Mouse (Mus musculus) testis, adult 2 months (tissue): ENCODE results near the gene Fyn.

Experiments
- CTCF ChIP-seq: fragments of 200-500 bp; IDR thresholded peaks from 2 replicates; pipeline ENCODE4 v1.5.1; 2012; ENCODE audit warnings: low read depth, mild to moderate bottlenecking, inconsistent platforms, low read length, moderate library complexity; ENCODE audit not compliant: control insufficient read depth, insufficient read depth, insufficient replicate concordance
- POLR2A ChIP-seq: fragments of 200-500 bp; IDR thresholded peaks from 2 replicates; pipeline ENCODE4 v1.6.1; 2012; ENCODE audit warnings: low read depth, mild to moderate bottlenecking, inconsistent platforms, low read length, moderate library complexity; ENCODE audit not compliant: control insufficient read depth

DNA sequence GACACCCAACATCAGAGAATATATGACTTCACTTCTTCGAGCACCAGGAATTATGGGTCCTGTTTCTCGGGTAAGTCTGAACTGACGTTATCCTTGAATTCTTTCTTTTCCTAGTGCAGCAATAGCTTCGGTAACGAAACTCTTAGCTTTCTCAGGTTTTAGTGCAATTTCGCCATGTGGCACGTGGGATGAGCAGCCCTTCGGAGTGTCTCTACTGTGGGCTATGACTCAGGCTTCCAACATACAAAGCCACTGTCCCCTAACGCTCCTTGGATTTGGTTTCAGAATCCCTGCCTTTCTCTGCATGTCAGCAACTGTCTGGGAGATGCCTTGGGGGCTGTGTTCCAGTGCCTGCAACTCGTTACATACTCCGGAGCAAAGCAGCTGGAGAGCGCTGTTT, 215.1 kb downstream of the Fyn start:
- TF ChIP-seq CTCF: no peak
- TF ChIP-seq POLR2A: no peak
